Mouse (Mus musculus): ENCODE results near the gene Prss53.

DNA sequence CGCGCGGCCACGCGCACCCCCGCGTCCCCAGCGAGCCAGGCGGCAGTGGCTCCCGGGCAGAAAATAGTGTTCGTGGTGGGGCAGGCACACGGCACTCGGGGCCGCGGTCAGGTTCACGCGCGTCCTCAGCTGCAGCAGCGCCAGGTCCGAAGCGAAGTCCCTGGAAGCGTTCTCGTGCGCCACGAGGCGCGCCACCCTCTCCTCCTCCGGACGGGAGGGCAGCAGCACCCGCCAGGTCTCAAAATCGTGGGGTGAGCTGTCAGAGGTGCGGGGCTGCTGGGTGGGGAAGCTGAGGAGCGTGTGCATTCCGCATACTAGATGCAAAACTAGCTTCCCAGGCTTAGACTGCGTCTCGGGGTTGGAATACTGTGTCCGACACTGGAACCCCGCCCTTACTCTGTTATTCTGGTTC is 45.0 kb upstream of the Prss53 start:
- TF ChIP-seq CTCF (IDR thresholded peaks at IDR 0.05; ENCODE audit: low read depth) (no peak), EP300 (IDR thresholded peaks at IDR 0.05; ENCODE audit: low read depth) (no peak)

Data from heart, postnatal 0 days (tissue).